Mouse (Mus musculus): ENCODE measurements at regions not wholly inside any gene's neighbourhood (a gene's known extent, or its start where the extent isn't known, plus 50 kb on each side); places are given as distances from the start of the nearest gene placed in this dataset.

GRCm38 (mm10) chr10:42068497-42068896, 50.3 kb upstream of the Armc2 start:
- no peak for DNase-seq (ENCODE audit: low spot score)
